Mouse (Mus musculus) kidney, postnatal 10 days (tissue): ENCODE data around the gene Gm6685.
"Not testable (repeated sequence)": the region's sequence is repeated elsewhere in the genome, so short reads cannot be mapped to it uniquely, and the experiment has no call there.

Source experiments
- DNase-seq: peaks from one replicate; pipeline ENCODE4 v3.0.0; 2021; ENCODE audit warnings: mixed read lengths

Gene Gm6685

GRCm38 (mm10) chr11:28339224-28340150 lies at the start of gene Gm6685:
Gene Gm6685, minus strand, starts transcription at chr11:28339867.
- not testable (repeated sequence) for DNase-seq

- DNase-seq, result no peak
These were observed 36.2 kb upstream of the Gm6685 start for GRCm38 (mm10) chr11:28375891-28376290.

GRCm38 (mm10) chr11:28374636-28375035 lies 35.0 kb upstream of the Gm6685 start:
- DNase-seq, result no peak

- not testable (repeated sequence) for DNase-seq
These were observed 31.7 kb upstream of the Gm6685 start for GRCm38 (mm10) chr11:28371381-28371780.

- no peak for DNase-seq
These were observed 26.2 kb upstream of the Gm6685 start for GRCm38 (mm10) chr11:28365929-28366244.

GRCm38 (mm10) chr11:28365209-28365928 lies 25.7 kb upstream of the Gm6685 start:
- DNase-seq, result peak; percentile 92

- no peak for DNase-seq
These were observed 3.8 kb upstream of the Gm6685 start for GRCm38 (mm10) chr11:28343465-28343864.

GRCm38 (mm10) chr11:28341887-28342286 lies 2.2 kb upstream of the Gm6685 start:
- no peak for DNase-seq

GRCm38 (mm10) chr11:28327878-28328277 lies 11.8 kb downstream of the Gm6685 start:
- DNase-seq, result no peak

- DNase-seq, result no peak
These were observed 26.3 kb downstream of the Gm6685 start for GRCm38 (mm10) chr11:28313396-28313795.

- no peak for DNase-seq
These were observed 31.9 kb downstream of the Gm6685 start for GRCm38 (mm10) chr11:28307723-28308122.

GRCm38 (mm10) chr11:28290440-28290839 lies 49.2 kb downstream of the Gm6685 start:
- DNase-seq, result no peak
